Mouse (Mus musculus): Measurements from ENCODE around the gene A930033H14Rik. TPM values are rescaled to one million over a fixed set of nuclear protein-coding genes. Genes with fewer than 3 reads are reported as not detected.

Gene A930033H14Rik
- polyA plus RNA-seq, 2 experiments: 3.2 to 4.2 TPM

DNA sequence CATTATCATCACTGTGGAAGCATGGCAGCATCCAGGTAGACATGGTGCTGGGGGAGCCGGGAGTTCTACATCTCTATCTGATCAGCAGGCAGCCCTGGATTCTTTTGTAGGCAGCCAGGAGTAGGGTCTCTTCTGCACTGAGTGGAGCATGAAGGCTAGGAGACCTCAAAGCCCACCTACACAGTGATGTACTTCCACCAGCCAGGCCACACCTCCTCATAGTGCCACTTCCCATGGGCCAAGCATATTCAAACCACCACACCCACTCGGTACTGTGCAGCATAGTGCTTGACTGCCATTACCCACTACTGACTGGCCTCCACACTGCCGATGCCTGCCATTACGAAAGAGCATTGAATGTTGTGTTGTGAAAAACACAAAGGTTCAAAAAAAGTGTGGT is 28.0 kb downstream of the A930033H14Rik start:
- Histone ChIP-seq H3K36me3 (ENCODE audit: control insufficient read depth, insufficient read depth, low read length) (no peaks in the 10 kb centered on the region), H3K4me3 (replicated peaks; ENCODE audit: low read length) (no peak overlapping the region), H3K4me2 (replicated peaks; ENCODE audit: low read depth, low read length, severe bottlenecking) (0 out of 2 replicates have a peak overlapping the region, but pooled peaks have one; percentile 42), H3K27ac (replicated peaks; ENCODE audit: low read depth, low read length) (no peak overlapping the region), H3K27me3 (ENCODE audit: control insufficient read depth, insufficient read depth, low read length) (no peaks in the 10 kb centered on the region), H3K9ac (ENCODE audit: low read depth, low read length, severe bottlenecking) (no peak overlapping the region), H3K4me1 (ENCODE audit: control insufficient read depth, insufficient read depth, low read length) (peaks cover 6% of the 10 kb centered on the region; the same call in 1 of the 2 replicates), H3K9me3 (ENCODE audit: control insufficient read depth, low read length) (no peaks in the 10 kb centered on the region)
- WGBS: 93% methylated on average over 4 of the region's 4 CpGs
- ATAC-seq (ENCODE audit: low FRiP score, low read depth): no peak
- TF ChIP-seq POLR2A (IDR thresholded peaks at IDR 0.05; ENCODE audit: borderline replicate concordance, extremely low read depth, insufficient read depth, insufficient read length): no peak
- DNase-seq (ENCODE audit: low spot score): no peak

DNA sequence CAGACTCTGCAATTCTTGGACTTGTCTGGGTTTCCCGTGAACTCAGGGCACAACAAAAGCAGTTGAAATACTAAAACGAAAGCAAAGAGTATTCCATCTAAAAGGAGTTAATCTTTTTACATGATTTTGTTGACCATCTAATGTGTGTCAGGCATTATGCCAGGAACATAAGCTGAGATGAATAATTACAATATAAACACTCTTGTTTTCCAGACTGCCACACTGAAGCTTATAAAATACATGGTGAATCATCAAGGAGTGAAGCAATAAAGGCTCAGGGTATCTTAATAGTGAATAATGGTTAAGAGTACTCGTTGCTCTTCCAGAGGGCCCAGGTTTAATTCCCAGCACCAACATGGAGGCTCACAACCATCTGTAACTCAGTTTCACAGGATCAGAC is 31.9 kb downstream of the A930033H14Rik start:
- Histone ChIP-seq H3K4me2 (replicated peaks; ENCODE audit: low read depth, low read length, severe bottlenecking) (no peak overlapping the region), H3K9me3 (ENCODE audit: control insufficient read depth, low read length) (0 out of 2 replicates have a peak, but pooled peaks cover 5% of the 10 kb centered on the region), H3K36me3 (ENCODE audit: control insufficient read depth, insufficient read depth, low read length) (no peaks in the 10 kb centered on the region), H3K27ac (replicated peaks; ENCODE audit: low read depth, low read length) (no peak overlapping the region), H3K4me1 (ENCODE audit: control insufficient read depth, insufficient read depth, low read length) (peaks cover 6% of the 10 kb centered on the region; the same call in 1 of the 2 replicates), H3K27me3 (ENCODE audit: control insufficient read depth, insufficient read depth, low read length) (no peaks in the 10 kb centered on the region), H3K4me3 (replicated peaks; ENCODE audit: low read length) (no peak overlapping the region), H3K9ac (ENCODE audit: low read depth, low read length, severe bottlenecking) (no peak overlapping the region)
- 60% methylated on average over 3 of the region's 3 CpGs for WGBS
- ATAC-seq (ENCODE audit: low FRiP score, low read depth) (no peak), DNase-seq (ENCODE audit: low spot score) (no peak)
- TF ChIP-seq POLR2A (IDR thresholded peaks at IDR 0.05; ENCODE audit: borderline replicate concordance, extremely low read depth, insufficient read depth, insufficient read length): no peak

GRCm38 (mm10) chr10:69179341-69179740 is 33.6 kb downstream of the A930033H14Rik start:
- ATAC-seq (ENCODE audit: low FRiP score, low read depth): no peak
- 100% methylated on average over 1 of the region's 1 CpGs for WGBS
- H3K9ac ChIP-seq (ENCODE audit: low read depth, low read length, severe bottlenecking): no peak overlapping the region
- no peak for TF ChIP-seq POLR2A (IDR thresholded peaks at IDR 0.05; ENCODE audit: borderline replicate concordance, extremely low read depth, insufficient read depth, insufficient read length)
- no peaks in the 10 kb centered on the region for H3K36me3 ChIP-seq (ENCODE audit: control insufficient read depth, insufficient read depth, low read length)
- H3K4me1 ChIP-seq (ENCODE audit: control insufficient read depth, insufficient read depth, low read length): no peaks in the 10 kb centered on the region
- no peak overlapping the region for H3K4me2 ChIP-seq (replicated peaks; ENCODE audit: low read depth, low read length, severe bottlenecking)
- H3K27me3 ChIP-seq (ENCODE audit: control insufficient read depth, insufficient read depth, low read length): no peaks in the 10 kb centered on the region
- H3K9me3 ChIP-seq (ENCODE audit: control insufficient read depth, low read length): 0 out of 2 replicates have a peak, but pooled peaks cover 5% of the 10 kb centered on the region
- H3K27ac ChIP-seq (replicated peaks; ENCODE audit: low read depth, low read length): no peak overlapping the region
- no peak for DNase-seq (ENCODE audit: low spot score)
- H3K4me3 ChIP-seq (replicated peaks; ENCODE audit: low read length): no peak overlapping the region

DNA sequence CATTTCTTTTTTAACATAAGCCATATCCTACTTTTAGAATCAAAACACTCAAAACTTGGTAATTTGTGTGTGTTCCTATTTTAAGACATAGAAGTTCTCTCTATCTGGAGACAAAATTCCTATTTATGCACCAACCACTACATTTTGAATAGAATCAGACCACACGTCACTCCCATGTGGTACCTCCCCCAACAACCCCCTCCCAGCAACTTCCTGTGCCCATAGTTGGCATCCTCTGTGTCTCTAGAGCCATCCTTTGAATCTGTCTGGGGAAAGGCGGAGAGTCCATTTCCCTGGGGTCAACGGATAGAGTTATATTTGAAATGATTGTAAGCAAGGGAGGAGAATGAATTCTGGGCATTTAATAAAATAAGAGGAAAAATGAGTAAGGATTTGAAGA is 36.8 kb downstream of the A930033H14Rik start:
- TF ChIP-seq POLR2A (IDR thresholded peaks at IDR 0.05; ENCODE audit: borderline replicate concordance, extremely low read depth, insufficient read depth, insufficient read length): no peak
- no peak overlapping the region for H3K4me3 ChIP-seq (replicated peaks; ENCODE audit: low read length)
- DNase-seq (ENCODE audit: low spot score) (no peak), ATAC-seq (ENCODE audit: low FRiP score, low read depth) (no peak)
- no peaks in the 10 kb centered on the region for H3K4me1 ChIP-seq (ENCODE audit: control insufficient read depth, insufficient read depth, low read length)
- H3K9me3 ChIP-seq (ENCODE audit: control insufficient read depth, low read length): 0 out of 2 replicates have a peak, but pooled peaks cover 5% of the 10 kb centered on the region
- 81% methylated on average over 3 of the region's 3 CpGs for WGBS
- H3K9ac ChIP-seq (ENCODE audit: low read depth, low read length, severe bottlenecking): no peak overlapping the region
- H3K27me3 ChIP-seq (ENCODE audit: control insufficient read depth, insufficient read depth, low read length): no peaks in the 10 kb centered on the region
- H3K27ac ChIP-seq (replicated peaks; ENCODE audit: low read depth, low read length): no peak overlapping the region
- no peak overlapping the region for H3K4me2 ChIP-seq (replicated peaks; ENCODE audit: low read depth, low read length, severe bottlenecking)
- H3K36me3 ChIP-seq (ENCODE audit: control insufficient read depth, insufficient read depth, low read length): no peaks in the 10 kb centered on the region

- Histone ChIP-seq H3K27ac (replicated peaks; ENCODE audit: low read depth, low read length) (no peak overlapping the region), H3K4me2 (replicated peaks; ENCODE audit: low read depth, low read length, severe bottlenecking) (no peak overlapping the region), H3K9me3 (ENCODE audit: control insufficient read depth, low read length) (no peaks in the 10 kb centered on the region), H3K36me3 (ENCODE audit: control insufficient read depth, insufficient read depth, low read length) (no peaks in the 10 kb centered on the region), H3K4me1 (ENCODE audit: control insufficient read depth, insufficient read depth, low read length) (no peaks in the 10 kb centered on the region), H3K9ac (ENCODE audit: low read depth, low read length, severe bottlenecking) (no peak overlapping the region), H3K4me3 (replicated peaks; ENCODE audit: low read length) (no peak overlapping the region), H3K27me3 (ENCODE audit: control insufficient read depth, insufficient read depth, low read length) (no peaks in the 10 kb centered on the region)
- TF ChIP-seq POLR2A (IDR thresholded peaks at IDR 0.05; ENCODE audit: borderline replicate concordance, extremely low read depth, insufficient read depth, insufficient read length): no peak
- WGBS: 84% methylated on average over 3 of the region's 3 CpGs
- no peak for ATAC-seq (ENCODE audit: low FRiP score, low read depth)
- DNase-seq (ENCODE audit: low spot score): no peak
Observed at GRCm38 (mm10) chr10:69172412-69172811, 40.5 kb downstream of the A930033H14Rik start.

- Histone ChIP-seq H3K4me3 (replicated peaks; ENCODE audit: low read length) (no peak overlapping the region), H3K9ac (ENCODE audit: low read depth, low read length, severe bottlenecking) (no peak overlapping the region), H3K36me3 (ENCODE audit: control insufficient read depth, insufficient read depth, low read length) (no peaks in the 10 kb centered on the region), H3K27me3 (ENCODE audit: control insufficient read depth, insufficient read depth, low read length) (no peaks in the 10 kb centered on the region), H3K4me2 (replicated peaks; ENCODE audit: low read depth, low read length, severe bottlenecking) (no peak overlapping the region), H3K4me1 (ENCODE audit: control insufficient read depth, insufficient read depth, low read length) (no peaks in the 10 kb centered on the region), H3K9me3 (ENCODE audit: control insufficient read depth, low read length) (no peaks in the 10 kb centered on the region), H3K27ac (replicated peaks; ENCODE audit: low read depth, low read length) (no peak overlapping the region)
- ATAC-seq (ENCODE audit: low FRiP score, low read depth): no peak
- TF ChIP-seq POLR2A (IDR thresholded peaks at IDR 0.05; ENCODE audit: borderline replicate concordance, extremely low read depth, insufficient read depth, insufficient read length): no peak
- WGBS: 82% methylated on average over 12 of the region's 12 CpGs
- DNase-seq (ENCODE audit: low spot score): no peak
Observed at GRCm38 (mm10) chr10:69166514-69166913, 46.4 kb downstream of the A930033H14Rik start.
